Mouse (Mus musculus) kidney, postnatal 36 days (tissue): ENCODE measurements around the gene Gm3020.
"Not testable (repeated sequence)": the region's sequence is repeated elsewhere in the genome, so short reads cannot be mapped to it uniquely, and the experiment has no call there.

Experiments used
- DNase-seq, 2 experiments: peaks; one replicate each; pipeline ENCODE4 v3.0.0; 2021 to 2022; ENCODE audit warnings: mixed read lengths in 2 of 2

Gene Gm3020

GRCm38 (mm10) chr14:3651730-3652129 is at the start of gene Gm3020:
Gene Gm3020 (plus strand): TSS chr14:3652030.
- DNase-seq: not testable (repeated sequence)

GRCm38 (mm10) chr14:3634212-3634611 is 17.6 kb upstream of the Gm3020 start, which contains the start of gene Gm3012:
Gene Gm3012 (plus strand): TSS chr14:3634512.
- DNase-seq: not testable (repeated sequence)

GRCm38 (mm10) chr14:3688483-3688882 is 36.7 kb downstream of the Gm3020 start, which contains the start of gene Gm3043:
Gene Gm3043 (plus strand): TSS chr14:3688783.
- DNase-seq: not testable (repeated sequence)
